Mouse (Mus musculus) liver, embryonic 16.5 days (tissue): ENCODE data around the gene Scrn2. TPM values are rescaled to one million over a fixed set of nuclear protein-coding genes. Genes with fewer than 3 reads are reported as not detected.

Experiments used
- ATAC-seq: fragments of 200-750 bp; cut with Nextera tagmentation; 2 replicates; pipeline ENCODE4 v1.8.0; 2017; ENCODE audit warnings: low read depth, mild to moderate bottlenecking, moderate number of reproducible peaks, moderate library complexity
- H3K27ac ChIP-seq: fragments of 300-500 bp; sonication (generic); 2 replicates; pipeline ENCODE4 v1.5.1; 2014; ENCODE audit warnings: mild to moderate bottlenecking, low read length
- H3K27me3 ChIP-seq: fragments of 300-500 bp; sonication (generic); 2 replicates; pipeline ENCODE4 v1.6.1; 2014; ENCODE audit warnings: low read depth, low read length, mixed read lengths; ENCODE audit not compliant: control insufficient read depth, insufficient read depth
- H3K36me3 ChIP-seq: fragments of 300-500 bp; sonication (generic); 2 replicates; pipeline ENCODE4 v1.6.1; 2014; ENCODE audit warnings: mild to moderate bottlenecking; ENCODE audit not compliant: control insufficient read depth, insufficient read depth
- H3K4me1 ChIP-seq: fragments of 300-500 bp; sonication (generic); 2 replicates; pipeline ENCODE4 v1.6.1; 2014; ENCODE audit warnings: low read depth, low read length, mixed read lengths; ENCODE audit not compliant: control insufficient read depth
- H3K4me2 ChIP-seq: fragments of 300-500 bp; sonication (generic); 2 replicates; pipeline ENCODE4 v1.6.1; 2014; ENCODE audit warnings: low read depth, low read length, mixed read lengths
- H3K4me3 ChIP-seq: fragments of 300-500 bp; sonication (generic); 2 replicates; pipeline ENCODE4 v1.5.1; 2014; ENCODE audit warnings: low read depth, mild to moderate bottlenecking, low read length
- H3K9ac ChIP-seq: fragments of 300-500 bp; sonication (generic); 2 replicates; pipeline ENCODE4 v1.6.1; 2014; ENCODE audit warnings: low read depth, low read length
- H3K9me3 ChIP-seq: fragments of 300-500 bp; sonication (generic); replicated peaks from 2 replicates; pipeline ENCODE4 v1.6.1; 2016; ENCODE audit warnings: low read length; ENCODE audit not compliant: control insufficient read depth
- WGBS: fragments of 180-500 bp; shearing (Covaris S2); extraction: QIAGEN DNeasy Blood & Tissue Kit; methylation state at CpG from one replicate; pipeline ENCODE4 v1.1.7; 2014; ENCODE audit not compliant: insufficient replicate concordance; 5-methylcytosine and 5-hydroxymethylcytosine counted together
- microRNA-seq: library from miRNA; unstranded; fragments of <30 nt; microRNA quantifications from one replicate; pipeline ENCODE4, GENCODE M21; 2016
- polyA plus RNA-seq: library from polyadenylated mRNA; unstranded; fragments of >200 nt; fragmentation: Nextera tagmentation; extraction: Ambion mirVana; gene quantifications from 2 replicates; pipeline ENCODE4 v1.2.1, GENCODE M21; 2015

The Scrn2 gene
- polyA plus RNA-seq, 1 experiment from 2014 or later: 12.2 TPM

DNA sequence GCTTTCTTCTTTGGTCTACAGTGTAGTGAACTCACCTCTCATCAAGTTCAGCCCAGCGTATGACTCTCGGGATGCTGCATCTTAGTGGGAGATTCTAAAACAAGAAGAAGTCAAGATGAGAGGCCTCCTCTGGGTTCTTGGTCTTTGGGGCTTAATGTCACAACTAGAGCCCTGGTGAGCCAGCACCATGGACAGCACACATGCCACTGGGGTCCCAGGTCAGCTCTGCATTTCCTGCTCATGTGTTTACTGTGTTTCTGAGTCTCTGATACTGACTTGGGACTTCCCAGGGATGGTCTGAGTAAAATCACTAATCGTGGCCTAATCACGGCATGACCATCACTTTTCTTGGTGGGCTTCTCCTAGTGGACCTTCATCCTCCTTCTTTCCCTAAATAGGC lies 49.0 kb downstream of the Scrn2 start:
- H3K4me3 ChIP-seq: no peak overlapping the region
- no peak overlapping the region for H3K9ac ChIP-seq
- 39% methylated on average over 4 of the region's 4 CpGs for WGBS
- peaks cover 5% of the 10 kb centered on the region; the same call in 1 of the 2 replicates for H3K27me3 ChIP-seq
- no peak overlapping the region for H3K4me2 ChIP-seq
- no peaks in the 10 kb centered on the region for H3K9me3 ChIP-seq
- no peaks in the 10 kb centered on the region for H3K4me1 ChIP-seq
- ATAC-seq: no peak
- no peak overlapping the region for H3K27ac ChIP-seq
- H3K36me3 ChIP-seq: no peaks in the 10 kb centered on the region

DNA sequence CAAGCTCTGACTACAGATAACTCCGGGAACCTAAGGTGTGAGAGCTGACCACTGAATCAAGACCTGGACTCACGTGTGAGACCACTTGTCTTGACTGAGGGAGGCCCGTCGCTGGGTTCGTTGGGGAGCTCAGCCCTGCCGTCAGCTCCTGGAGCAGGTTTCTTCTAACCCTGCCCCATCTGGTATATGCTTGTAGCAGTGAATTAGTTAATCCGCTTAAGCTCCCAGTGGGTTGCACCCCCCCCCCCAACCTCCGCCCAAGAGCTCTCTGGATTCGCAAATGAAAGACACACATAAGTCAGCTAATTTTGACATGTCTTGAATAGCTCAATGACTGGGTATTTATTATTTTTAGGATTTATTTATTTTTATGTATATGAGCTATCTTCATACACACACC lies 50.6 kb downstream of the Scrn2 start:
- no peak overlapping the region for H3K27ac ChIP-seq
- no peak overlapping the region for H3K9ac ChIP-seq
- H3K4me3 ChIP-seq: no peak overlapping the region
- no peaks in the 10 kb centered on the region for H3K36me3 ChIP-seq
- H3K4me1 ChIP-seq: no peaks in the 10 kb centered on the region
- no peaks in the 10 kb centered on the region for H3K9me3 ChIP-seq
- H3K4me2 ChIP-seq: no peak overlapping the region
- H3K27me3 ChIP-seq: peaks cover 5% of the 10 kb centered on the region; the same call in 1 of the 2 replicates
- ATAC-seq: no peak
- 37% methylated on average over 9 of the region's 9 CpGs for WGBS

DNA sequence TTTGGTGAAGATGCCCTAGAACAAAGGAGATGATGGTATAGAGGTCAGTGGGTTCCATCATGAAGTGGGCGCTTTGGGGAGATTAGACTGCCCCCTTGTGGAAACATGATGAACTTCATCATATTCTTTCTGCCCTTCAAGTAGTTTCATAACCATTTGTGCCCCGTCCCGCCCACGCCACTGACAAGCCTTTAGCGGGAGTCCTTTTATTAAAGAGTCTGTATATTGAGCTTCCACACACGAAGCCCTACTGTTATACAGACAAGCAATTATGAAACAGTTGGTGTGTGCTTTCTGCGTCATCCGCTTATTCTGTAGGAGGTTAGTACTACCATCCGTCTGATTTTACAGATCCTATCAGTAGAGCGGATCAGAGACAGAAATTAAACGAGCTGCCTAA lies 53.2 kb downstream of the Scrn2 start:
- Histone ChIP-seq H3K9me3 (no peaks in the 10 kb centered on the region; the same call in 1 of the 2 replicates), H3K4me1 (no peaks in the 10 kb centered on the region), H3K36me3 (no peaks in the 10 kb centered on the region), H3K27me3 (peaks cover 5% of the 10 kb centered on the region; the same call in 1 of the 2 replicates), H3K4me3 (no peak overlapping the region), H3K27ac (no peak overlapping the region), H3K4me2 (no peak overlapping the region), H3K9ac (no peak overlapping the region)
- ATAC-seq: no peak
- 26% methylated on average over 11 of the region's 11 CpGs for WGBS

Small RNA genes lying within 50 kb of the gene (microRNA-seq; reads per million reads assigned to microRNA genes)
- 2.2 reads per million for gene Mir8103

Other genes with a start within 250 kb of the Scrn2 start
- 24.7 and 26.2 TPM in 2 replicates for gene Cbx1, start 240.8 kb upstream of the Scrn2 start, polyA plus RNA-seq
- 19.7 and 20.1 TPM in 2 replicates for gene Nfe2l1, start 200.0 kb upstream of the Scrn2 start, polyA plus RNA-seq
- 24.0 and 25.7 TPM in 2 replicates for gene Copz2, start 180.1 kb upstream of the Scrn2 start, polyA plus RNA-seq
- 36.9 and 38.8 TPM in 2 replicates for gene Cdk5rap3, start 113.4 kb upstream of the Scrn2 start, polyA plus RNA-seq
- 4.8 and 7.1 TPM in 2 replicates for gene Prr15l, start 101.8 kb upstream of the Scrn2 start, polyA plus RNA-seq
- 688 and 719 TPM in 2 replicates for gene Pnpo, start 86.0 kb upstream of the Scrn2 start, polyA plus RNA-seq
- gene Sp2, start 47.0 kb upstream of the Scrn2 start, polyA plus RNA-seq: 15.8 and 18.6 TPM in 2 replicates
- gene Sp6, start 16.5 kb upstream of the Scrn2 start, polyA plus RNA-seq: not detected in 2 replicates
- 0.40 and 0.41 TPM in 2 replicates for gene Lrrc46, start 11.5 kb downstream of the Scrn2 start, polyA plus RNA-seq
- gene Mrpl10, start 11.6 kb downstream of the Scrn2 start, polyA plus RNA-seq: 28.8 and 33.5 TPM in 2 replicates
- 2.6 and 3.6 TPM in 2 replicates for gene Osbpl7, start 20.7 kb downstream of the Scrn2 start, polyA plus RNA-seq
- gene Tbx21, start 85.4 kb downstream of the Scrn2 start, polyA plus RNA-seq: 0.15 and 0.18 TPM in 2 replicates
- 0.84 and 1.1 TPM in 2 replicates for gene Tbkbp1, start 121.6 kb downstream of the Scrn2 start, polyA plus RNA-seq
- 14.5 and 15.9 TPM in 2 replicates for gene Kpnb1, start 157.9 kb downstream of the Scrn2 start, polyA plus RNA-seq